Mouse (Mus musculus) cortical plate, adult 2 months (tissue): ENCODE data around the gene Stim1.

Experiments used
- CTCF ChIP-seq: fragments of 200-500 bp; IDR thresholded peaks from 2 replicates; pipeline ENCODE4 v1.5.1; 2011; ENCODE audit warnings: mild to moderate bottlenecking, control low read depth, low read length; ENCODE audit not compliant: insufficient read depth; ENCODE audit errors: extremely low read depth
- POLR2A ChIP-seq: fragments of 200-500 bp; IDR thresholded peaks from 2 replicates; pipeline ENCODE4 v1.6.1; 2011; ENCODE audit warnings: mild to moderate bottlenecking, low read length, control low read depth; ENCODE audit not compliant: insufficient read depth; ENCODE audit errors: extremely low read depth

DNA sequence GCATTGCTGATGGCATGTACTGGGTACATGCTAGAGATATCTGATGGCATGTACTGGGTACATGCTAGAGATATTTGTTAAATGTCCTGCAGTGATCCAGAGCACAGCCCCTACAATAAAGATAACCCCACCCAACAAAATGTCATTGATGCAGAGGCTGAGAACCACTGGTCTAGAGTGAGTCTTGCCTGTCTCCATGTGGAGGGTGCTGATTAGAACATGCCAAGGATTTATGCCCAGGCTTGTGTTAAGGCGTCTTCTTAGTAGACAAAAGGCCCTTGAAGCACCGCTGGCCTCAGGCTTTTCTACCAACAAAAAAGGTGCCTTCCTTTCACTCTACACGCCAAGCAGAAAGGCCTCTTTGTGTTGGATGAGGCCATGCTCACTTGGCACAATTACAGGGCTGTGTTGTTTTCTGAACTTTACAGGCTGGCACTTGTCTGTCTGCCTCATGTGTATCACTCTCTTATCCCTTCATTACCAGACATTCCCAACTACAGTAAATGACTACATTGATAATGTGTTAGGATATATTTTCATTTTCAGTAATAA, 131.7 kb downstream of the Stim1 start:
- TF ChIP-seq CTCF (no peak), POLR2A (no peak)
